Mouse (Mus musculus) urinary bladder, adult 18-20 months (tissue): ENCODE measurements around the gene Dek.
A peak's percentile ranks its signal among the peaks of the same experiment; 100 is the strongest.

ENCODE experiments used
- DNase-seq, 2 experiments: peaks; one replicate each; pipeline ENCODE4 v3.0.0; 2022; ENCODE audit warnings: low spot score in 2 of 2, mixed read lengths in 2 of 2

Dek gene

DNA sequence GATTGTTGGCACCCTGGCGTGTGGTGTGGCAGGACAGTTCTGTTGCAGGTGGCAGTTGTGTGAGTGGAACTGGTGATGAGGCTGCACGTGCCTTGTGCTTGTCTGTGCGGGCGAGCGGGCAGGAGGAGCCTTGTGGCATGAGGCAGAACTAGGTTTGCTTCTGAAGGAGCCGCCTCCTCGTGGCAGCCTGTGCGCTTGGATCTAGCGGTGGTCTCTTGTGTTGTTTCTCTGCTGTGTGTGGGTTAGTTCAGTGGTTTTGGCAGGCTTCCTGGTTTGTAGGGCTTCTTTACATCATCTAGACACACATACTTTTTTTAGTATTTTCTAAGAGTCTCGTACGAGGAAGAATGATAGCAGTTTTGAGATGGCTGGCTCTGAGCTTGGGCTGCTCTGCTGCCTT, 49.9 kb downstream of the Dek start:
- DNase-seq, result no peak

DNA sequence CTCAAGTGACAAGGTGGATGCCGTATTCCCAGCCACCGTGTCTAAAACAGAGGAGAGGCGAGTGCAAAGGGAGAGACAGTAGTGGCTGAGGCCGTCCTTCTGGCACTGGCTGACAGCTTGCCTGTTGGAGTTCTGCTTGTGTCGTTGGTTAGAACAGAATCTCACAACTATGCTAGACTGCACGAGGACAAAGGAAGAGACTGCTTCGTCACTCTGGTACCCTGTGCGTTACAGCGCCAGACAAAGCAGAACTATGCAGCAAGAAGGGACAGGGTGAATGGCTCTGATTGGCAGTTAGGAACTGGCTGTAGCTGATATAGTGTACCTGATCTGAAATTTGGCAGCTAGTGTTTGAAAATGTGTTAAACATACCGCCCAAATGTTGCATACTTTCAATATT, 52.0 kb downstream of the Dek start:
- DNase-seq, result no peak

DNA sequence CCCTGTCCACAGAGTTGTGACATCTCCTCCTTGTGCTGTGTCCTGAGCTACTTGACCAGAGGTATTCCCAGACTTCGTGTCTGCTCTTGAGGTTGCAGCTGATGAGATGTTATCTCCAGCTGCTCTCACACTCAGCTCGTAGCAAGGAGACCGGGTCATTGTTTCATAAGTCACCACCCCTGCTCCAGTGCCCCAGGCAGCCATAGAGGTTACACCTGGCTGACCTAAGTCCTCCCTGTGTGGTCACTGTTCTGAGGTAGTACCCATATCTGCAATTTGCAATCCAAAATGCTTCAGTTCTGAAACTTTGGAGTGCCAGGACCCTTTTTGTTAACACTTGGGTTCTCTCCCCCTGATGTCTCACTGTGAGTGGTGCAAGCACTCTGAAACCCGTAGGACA, 56.0 kb downstream of the Dek start:
- DNase-seq, result no peak

DNA sequence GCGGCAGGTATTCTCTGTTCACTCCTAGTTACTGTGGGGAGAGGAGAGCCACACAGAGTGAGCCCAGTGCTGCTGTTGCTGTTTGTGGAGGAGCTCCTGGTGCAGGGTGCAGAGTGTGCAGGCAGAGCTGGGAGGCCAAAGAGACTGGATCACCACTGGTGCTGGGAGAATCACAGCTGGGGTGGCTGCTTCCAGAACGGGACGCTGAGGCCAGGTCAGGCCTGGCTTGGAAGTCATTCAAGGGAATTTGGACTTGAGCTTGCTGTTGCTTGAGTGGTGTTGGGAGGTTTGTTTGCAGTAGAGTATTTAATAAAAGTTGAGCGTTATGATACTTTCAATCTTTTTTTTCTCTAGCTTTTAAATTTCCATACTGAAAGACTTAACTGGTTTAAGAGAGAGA, 58.0 kb downstream of the Dek start:
- DNase-seq, result no peak

DNA sequence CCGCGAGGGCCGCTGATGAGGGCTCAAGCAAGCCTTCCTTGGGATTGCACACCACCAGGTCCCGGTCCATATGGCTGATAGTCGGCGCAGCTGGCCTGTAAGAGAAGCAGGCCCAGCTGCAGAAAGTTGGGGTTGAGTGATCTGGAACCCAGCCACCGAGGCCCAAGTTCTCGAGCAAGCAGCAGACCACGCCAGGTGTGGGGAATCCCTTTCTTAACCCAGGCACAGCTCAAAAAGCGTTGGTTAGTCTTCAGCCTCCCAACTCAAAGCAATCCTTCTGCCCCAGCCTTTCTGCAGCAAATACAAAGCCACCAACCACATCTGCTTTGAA, 61.4 kb downstream of the Dek start, which contains the start of gene Tpmt:
Gene Tpmt, minus strand, starts transcription at position 121 of the 331 bp plus-strand sequence.
- DNase-seq, result no peak

DNA sequence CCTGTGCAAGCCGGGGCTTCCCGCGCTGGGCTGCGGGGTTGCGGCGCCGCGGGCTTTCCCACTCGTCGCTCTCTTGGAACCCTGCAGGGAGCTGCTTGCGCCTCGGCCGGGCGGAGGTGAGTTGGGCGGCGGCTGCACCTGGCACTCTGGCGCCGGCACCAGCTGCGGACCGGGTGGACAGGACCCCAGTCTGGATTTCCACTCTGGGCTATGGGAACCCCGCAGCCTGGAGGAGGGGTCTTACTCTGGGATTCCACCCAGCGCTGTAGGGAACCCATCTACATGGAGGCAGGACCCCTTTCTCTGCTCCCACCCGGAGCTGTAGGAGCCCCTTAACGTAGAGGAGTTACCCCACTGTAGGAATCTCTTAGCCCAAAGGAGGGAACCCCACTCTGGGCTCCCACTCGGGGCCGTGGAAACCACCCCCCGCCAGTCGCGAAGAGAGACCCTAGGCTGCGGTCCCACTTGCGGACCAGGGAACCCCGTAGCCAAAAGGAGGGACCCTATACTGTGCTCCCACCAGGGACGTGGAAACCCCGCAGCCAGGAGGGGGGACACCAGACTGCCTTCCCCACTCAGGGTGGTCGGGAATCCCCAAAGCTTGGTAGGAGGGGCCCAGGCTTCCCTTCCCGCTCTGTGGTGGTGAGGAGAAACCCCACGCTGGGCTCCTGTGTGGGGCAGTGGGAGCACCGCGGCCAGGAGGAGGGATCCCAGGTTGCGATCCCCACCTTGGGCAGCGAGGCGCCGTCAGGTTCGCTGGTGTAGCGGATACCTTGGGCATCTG, 62.0 kb downstream of the Dek start:
- DNase-seq, result no peak

DNA sequence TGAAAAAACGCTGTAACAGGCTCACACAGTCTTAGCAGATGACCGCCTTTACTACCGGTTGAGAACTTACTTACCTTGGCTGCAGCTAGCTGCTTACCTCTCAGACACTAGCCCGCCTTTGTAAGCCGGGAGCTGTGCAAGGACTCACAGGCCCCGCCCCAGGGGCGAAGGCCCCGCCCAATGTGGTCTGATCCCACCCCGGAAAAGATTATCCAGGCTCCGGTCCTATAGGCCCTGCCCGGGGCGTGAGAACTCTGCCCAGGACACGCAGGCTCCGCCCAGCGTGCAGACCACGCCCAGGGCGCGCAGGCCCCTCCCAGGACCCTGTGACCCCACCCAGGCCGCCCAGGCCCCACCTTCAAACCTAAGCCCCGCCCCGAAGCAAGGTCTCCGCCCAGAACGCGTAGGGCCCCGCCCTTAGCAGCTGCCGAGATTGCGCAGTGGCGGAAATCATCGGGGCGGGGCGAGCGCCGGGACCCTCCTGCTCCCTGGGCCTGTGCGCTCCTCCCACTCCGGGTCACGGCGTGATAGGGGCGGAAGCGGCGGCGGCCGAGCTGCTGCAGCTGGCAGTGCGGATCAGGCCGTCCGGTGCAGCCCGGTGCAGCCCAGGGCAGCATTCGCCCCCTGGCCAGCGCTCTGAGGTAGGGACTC, 62.8 kb downstream of the Dek start, which contains the start of gene Kdm1b:
Gene Kdm1b, plus strand, starts transcription at position 470 of the 651 bp plus-strand sequence.
- peak; percentile 98 to 99 for DNase-seq

DNA sequence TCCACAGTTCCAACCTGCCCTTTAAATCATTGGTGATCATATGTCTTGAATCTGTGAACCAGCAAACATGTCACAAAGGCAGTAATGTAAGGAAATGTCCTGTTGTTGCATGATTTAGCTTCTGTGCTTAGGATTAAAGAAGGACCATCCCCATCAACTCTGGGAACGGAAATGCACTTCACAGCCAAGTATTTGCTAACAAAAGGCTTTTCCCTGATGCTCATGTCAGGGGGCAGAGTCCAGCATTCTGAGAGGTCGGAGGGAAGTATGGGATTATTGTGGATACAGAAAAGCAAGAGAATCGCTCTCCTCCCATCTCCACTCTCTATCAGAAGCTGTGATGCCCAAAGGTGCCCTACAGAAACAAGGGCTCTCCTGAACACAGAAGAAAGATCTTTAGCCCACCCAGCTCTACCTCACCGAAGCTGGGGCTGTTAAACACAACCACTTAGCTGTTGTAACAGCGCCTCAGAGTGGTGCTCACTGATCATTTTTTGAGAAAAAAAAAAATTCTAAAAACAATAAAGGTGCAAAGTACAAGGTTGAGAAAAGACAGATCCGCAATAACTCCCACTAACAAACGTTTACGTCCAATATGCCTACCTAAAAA, 63.9 kb downstream of the Dek start:
- no peak for DNase-seq

DNA sequence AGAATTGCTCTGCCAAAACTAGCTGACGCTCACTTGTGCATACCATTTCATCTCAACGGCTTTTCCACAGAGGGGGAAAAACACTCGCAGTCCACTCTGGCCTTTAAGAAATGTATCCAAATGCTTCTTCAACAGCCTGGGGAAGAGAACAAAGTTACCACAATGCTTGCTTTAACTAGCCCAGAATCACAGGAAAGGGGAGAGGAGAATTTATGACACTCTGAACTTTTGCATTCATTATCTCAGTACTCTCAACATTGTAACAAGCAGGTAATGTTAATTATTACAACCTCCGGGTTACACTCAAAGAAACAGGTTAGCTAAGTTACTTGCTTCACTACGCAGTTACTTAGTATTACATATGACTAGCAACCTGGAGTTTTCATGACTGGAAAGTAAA, 65.9 kb downstream of the Dek start:
- no peak for DNase-seq

DNA sequence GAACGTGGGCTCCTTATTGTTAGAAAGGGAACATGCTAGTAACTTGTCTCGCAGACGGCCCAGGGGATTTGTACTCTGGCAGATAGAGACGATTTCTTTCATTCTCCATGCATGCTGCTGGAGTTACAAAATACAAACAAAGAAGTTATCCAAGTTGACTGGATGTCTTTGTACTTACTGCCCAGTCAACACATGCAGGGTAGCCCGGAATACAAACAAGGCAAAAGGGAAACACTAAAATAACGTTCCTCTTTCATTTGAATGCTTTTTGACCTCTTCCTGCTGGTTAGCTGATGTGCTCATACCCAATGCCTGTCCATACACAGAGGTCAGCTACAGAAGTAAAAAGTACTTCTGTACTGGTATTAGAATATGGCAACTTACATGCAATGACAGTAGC, 68.1 kb downstream of the Dek start:
- no peak for DNase-seq
